Mouse (Mus musculus) lung, postnatal 25 days (tissue): ENCODE results near the gene Ttyh1.
"Not testable (repeated sequence)": the region's sequence is repeated elsewhere in the genome, so short reads cannot be mapped to it uniquely, and the experiment has no call there.

Source experiments
- DNase-seq: peaks from one replicate; pipeline ENCODE4 v3.0.0; 2022; ENCODE audit warnings: low spot score

The Ttyh1 gene

DNA sequence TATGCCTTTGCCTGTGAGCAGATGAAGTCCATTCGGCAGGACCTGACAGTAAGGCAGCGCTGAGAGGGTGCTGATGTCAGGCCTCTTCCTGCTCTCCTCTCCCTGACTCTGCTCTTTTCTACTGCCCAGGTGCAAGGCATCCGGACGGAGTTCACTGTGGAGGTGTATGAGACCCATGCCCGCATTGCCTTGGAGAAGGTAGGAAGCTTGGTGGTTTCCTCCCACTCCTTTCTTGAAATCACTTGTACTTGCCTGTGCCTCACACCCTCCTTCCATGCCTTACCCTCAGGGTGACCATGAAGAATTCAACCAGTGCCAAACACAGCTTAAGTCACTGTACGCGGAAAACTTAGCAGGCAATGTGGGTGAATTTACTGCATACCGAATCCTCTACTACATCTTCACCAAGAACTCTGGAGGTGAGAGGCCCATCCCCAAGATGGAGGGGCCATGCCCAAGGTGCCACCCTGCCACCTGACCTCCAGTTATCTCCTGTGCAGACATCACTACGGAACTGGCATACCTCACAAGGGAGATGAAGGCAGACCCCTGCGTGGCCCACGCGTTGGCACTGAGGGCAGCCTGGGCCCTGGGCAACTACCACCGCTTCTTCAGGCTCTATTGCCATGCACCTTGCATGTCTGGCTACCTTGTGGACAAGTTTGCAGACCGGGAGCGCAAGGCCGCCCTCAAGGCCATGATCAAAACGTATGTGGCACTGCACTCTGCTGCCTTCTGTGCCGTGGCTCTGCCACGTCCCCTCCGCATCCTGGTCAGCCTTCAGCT is 25.8 kb downstream of the Ttyh1 start:
- DNase-seq, result no peak

GRCm38 (mm10) chr7:4145552-4146190 is 26.5 kb downstream of the Ttyh1 start:
- peak; percentile 63 for DNase-seq

DNA sequence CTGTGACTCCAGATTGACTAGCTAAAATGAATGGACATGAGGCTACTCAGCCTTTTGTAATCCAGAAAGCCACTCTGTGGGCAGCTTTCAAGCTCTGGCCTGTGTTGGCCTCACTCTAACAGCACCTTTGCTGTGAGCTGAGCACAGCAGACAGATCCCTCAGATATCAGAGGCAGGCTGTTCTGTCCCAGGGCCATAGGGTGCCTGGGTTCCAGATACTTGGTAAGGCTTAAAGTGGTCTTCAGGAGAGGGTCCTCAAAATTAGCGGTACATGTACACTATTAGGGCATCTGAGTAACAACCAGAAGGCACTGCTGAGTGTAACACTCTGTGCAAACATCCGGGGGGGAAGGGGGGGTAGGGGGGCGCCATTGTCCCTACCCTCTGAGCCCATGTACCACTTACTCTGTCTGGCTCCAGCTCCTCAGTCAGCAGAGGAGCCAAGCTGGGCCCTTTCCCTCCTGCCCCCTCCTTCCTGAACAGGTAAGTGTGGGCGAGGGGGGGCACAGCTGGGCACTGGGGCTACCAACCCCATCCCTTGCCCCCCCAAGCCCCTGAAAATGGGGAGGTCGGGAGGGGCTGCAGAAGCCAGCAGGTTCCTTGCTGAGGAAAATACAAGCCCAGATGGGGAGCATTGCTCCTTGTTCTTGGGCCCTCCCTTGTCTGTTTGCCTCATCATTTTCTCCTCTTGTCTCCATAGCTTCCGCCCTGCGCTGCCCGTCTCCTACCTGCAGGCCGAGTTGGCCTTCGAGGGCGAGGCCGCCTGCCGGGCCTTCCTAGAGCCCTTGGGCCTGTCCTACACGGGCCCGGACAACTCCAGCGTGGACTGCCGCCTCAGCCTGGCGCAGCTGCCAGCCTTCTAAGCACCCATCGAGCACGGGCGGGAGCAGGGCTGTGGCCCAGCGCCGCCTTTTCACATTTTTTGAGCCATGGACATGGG is 27.3 kb downstream of the Ttyh1 start:
- no peak for DNase-seq

DNA sequence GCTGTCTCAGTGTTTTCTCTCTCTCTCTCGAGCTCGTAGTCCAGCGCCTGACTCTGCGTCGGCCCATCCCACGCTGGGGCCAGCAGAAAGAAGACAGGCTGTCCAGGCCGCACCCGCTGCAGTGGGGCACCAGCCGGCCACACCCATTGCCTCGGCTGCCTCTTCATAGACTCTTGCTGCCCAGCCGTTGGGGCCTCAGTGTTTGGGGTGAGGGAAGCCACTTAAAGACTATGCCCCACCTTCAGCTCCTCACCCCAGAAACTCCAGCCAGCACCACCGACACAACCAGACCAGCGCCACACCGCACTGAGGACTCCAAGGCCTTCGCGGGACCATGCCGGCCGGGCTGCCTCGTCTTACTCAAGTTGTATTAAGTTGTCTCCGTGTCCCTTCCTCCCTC is 28.2 kb downstream of the Ttyh1 start:
- DNase-seq, result no peak

DNA sequence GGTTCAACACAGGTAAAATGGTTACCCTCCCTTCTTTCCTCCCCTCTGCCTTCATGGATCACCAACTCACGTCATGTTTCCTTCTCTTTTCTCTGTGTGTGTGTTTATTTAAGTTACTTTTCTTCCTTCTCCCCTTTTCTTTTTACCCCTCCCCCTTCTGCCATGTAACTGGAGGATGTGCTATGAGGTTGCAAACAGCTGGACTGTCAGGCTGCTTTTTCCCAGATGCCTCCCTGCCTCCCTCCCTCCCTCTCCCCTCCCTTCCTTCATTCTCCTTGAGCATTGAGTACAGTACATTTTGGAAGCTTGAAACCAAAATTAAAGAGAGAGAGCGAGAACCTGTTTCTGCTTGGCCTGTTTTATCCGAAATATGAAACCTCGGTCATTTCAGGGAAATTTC is 28.6 kb downstream of the Ttyh1 start:
- DNase-seq, result no peak

- DNase-seq, result peak; percentile 32
Observed at GRCm38 (mm10) chr7:4148341-4149208, 29.4 kb downstream of the Ttyh1 start.

DNA sequence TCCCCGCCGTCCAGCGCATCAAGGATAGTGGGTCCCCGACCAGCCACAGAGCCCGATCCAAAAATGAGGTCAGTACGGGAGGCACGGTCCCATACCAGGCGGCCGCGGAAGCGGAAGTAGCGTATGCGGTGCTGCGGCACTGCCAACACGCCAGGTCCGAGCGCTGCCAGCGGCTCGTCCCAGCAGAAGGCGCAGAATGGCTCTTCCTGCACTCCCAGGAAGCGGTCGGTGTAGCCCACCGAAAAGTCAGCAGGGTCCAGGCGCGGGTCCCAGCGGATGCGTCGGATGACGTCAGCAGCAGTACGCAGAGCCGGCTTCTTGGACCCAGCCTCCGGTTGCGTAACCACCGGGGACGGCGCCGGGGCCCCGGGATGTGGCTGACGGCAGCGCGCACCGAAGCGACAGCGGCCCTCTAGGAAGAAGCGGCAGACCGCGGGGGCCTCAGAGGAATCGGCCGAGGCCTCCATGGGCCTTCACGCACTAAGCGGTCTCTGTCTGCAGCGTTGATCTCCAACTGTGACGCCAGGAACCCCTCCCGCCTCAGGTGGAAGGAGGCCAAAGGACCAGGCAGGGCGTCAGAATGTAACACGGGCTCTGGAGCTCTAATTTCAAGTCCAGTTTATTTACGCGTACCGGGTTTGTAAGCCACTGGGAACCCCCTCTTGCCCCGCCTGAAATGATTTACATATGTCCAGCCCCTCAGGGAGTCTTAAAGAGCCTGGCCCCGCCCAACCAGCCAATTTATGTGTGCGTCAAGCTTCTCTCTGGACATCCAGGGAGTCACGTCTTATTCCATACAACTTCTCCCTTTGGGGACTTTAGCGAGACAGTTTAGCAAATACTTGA is 30.2 kb downstream of the Ttyh1 start:
- DNase-seq, result peak; percentile 84

DNA sequence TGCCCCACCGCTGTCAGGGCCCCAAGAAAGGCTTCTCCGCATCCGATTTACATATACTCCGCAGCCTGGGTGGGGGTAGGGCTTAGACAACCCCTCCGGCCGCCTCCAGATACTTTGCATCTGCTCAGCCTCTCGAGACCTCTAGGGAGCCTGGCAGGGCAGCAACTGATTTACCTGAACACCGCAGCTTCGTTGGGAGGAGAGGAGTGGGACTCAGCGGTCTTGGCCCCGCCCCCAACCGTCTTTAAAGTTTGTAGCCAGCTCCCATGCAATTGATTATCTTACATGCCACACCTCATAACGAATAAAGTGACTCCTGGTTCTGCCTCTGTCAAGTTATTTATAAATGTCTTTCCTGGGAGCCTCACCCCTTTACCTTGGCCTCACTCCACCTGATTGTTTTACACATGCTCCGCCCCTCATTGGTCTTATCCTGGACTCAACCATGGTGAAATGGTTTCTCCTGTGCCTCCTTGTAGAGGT is 30.9 kb downstream of the Ttyh1 start, which contains the start of gene Leng9:
Leng9 (minus strand) TSS at position 316 of the 483 bp plus-strand sequence.
- peak; percentile 61 for DNase-seq

DNA sequence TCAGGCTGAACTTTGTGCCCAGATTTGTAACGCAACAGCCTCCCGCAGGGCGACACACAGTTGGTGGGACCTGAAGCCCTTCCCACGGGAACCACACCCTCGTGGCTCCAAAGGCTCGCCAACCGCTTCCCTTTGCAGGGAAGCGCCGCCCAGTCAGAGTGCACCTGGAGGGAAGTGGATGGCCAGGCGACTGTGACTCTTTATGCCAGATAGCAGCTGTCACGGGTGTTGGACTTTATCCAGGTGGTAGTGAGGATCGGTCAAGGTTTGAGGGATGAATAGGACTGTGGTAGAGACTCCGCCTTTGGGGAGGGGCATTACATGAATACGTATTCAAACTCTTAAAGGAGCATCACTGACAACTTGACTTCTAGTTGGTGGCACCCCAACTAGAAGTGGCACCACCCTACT is 31.6 kb downstream of the Ttyh1 start:
- DNase-seq, result peak; percentile 53

DNA sequence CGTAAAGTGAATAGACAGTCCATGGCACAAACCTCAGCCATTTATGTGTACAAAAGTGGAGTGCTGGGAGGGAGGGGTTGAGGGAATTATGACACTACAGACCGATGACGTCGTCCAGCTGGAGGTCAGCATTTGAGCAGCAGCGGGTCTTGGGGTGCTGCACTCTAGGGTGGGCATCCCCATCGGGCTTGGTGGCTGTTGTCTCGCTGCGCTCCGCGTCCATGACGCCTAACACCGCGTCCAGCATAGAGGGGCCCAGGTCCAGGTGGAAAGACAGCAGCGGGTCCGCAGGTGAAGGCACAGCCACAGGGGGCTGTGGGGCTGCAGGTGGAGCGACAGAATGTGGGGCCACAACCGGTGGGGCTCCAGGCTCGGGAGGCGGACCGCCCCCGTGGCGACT is 32.0 kb downstream of the Ttyh1 start:
- no peak for DNase-seq

DNA sequence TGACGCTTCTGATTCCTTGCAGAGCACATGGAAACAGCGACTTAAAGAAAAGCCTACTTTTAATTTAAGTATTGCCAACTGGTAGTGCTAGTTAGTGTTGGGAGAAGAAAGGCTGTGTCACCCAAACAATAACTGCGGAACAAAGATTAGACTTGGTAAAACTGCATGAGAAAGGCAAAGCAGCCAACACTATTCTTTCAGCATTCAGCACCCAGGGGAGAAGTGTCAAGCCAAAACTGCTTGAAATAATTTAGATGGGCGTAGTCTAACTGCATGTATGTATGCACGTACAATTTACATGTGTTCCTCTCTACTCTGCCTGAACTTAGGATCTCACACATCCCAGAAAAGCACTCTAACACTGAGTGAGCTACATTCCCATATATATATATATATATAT is 35.1 kb downstream of the Ttyh1 start:
- no peak for DNase-seq

GRCm38 (mm10) chr7:4154976-4155375 is 35.8 kb downstream of the Ttyh1 start:
- DNase-seq, result no peak

- DNase-seq, result not testable (repeated sequence)
Observed at GRCm38 (mm10) chr7:4161596-4161995, 42.4 kb downstream of the Ttyh1 start.

DNA sequence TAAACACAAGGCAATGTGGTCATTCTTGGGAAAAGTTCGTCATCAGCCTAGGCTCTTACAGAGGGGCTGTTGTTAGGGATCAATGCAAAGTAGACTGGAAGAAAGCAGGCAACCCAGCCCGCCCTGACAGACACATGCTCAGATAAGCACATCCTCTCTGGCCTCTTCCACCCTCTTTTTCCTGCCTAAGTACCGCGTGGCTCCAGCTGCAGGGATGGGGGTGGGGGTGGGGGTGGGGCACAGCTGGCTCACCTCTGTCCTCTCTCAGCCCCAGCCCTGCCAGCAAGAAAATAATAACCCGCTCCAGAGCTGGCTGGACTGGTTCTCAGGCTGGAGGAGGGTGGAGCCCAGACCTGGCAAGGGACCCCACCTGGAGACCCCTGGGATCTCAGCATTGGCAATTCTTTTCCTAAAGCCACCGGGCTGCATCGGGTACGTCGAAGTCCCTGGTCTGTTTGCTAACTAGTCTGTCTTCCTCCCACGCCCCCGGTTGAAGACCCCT is 44.4 kb downstream of the Ttyh1 start:
- no peak for DNase-seq

GRCm38 (mm10) chr7:4164090-4164910 is 45.1 kb downstream of the Ttyh1 start, which contains the start of gene Cdc42ep5:
Gene Cdc42ep5 (minus strand): TSS chr7:4164860.
- peak; percentile 41 for DNase-seq

DNA sequence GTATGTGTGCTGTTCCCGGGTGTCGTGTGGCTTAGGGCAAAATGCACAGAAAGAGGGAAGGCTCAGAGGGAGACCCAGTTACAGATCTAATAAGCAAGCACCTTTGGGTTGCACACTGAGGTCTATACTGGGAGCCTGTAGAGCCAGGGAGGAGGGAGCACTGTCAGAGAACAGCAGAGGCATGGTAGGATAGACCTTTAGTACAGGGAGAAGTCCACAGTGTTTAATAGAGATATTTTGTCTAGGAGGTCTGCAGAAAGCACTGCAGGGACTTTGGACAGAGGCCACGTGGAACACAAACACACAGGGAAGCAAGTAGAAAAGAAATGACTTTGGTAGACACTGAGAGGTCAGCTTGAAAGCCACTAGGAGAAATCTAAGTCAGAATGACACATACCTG is 46.1 kb downstream of the Ttyh1 start:
- no peak for DNase-seq

GRCm38 (mm10) chr7:4167098-4167497 is 47.9 kb downstream of the Ttyh1 start:
- no peak for DNase-seq

- DNase-seq, result no peak
Observed at GRCm38 (mm10) chr7:4170193-4170938, 51.2 kb downstream of the Ttyh1 start.
